Mouse (Mus musculus) midbrain, embryonic 11.5 days (tissue): ENCODE data around the gene Themis. TPM values are rescaled to one million over a fixed set of nuclear protein-coding genes. Genes with fewer than 3 reads are reported as not detected.

Experiments used
- ATAC-seq: fragments of 200-750 bp; cut with Nextera tagmentation; 2 replicates; pipeline ENCODE4 v1.8.0; 2017; ENCODE audit warnings: moderate TSS enrichment, moderate library complexity; ENCODE audit not compliant: low FRiP score
- DNase-seq: peaks from one replicate; pipeline ENCODE4 v3.0.0; 2015; ENCODE audit warnings: low spot score; ENCODE audit errors: missing footprints
- H3K27ac ChIP-seq: fragments of 300-500 bp; sonication (generic); 2 replicates; pipeline ENCODE4 v1.5.1; 2014; ENCODE audit warnings: low read depth, low read length
- H3K27me3 ChIP-seq: fragments of 300-500 bp; sonication (generic); 2 replicates; pipeline ENCODE4 v1.6.1; 2014; ENCODE audit warnings: mild to moderate bottlenecking, low read length, moderate library complexity, mixed read lengths; ENCODE audit not compliant: control insufficient read depth, insufficient read depth
- H3K36me3 ChIP-seq: fragments of 300-500 bp; sonication (generic); 2 replicates; pipeline ENCODE4 v1.6.1; 2014; ENCODE audit warnings: mild to moderate bottlenecking, low read length, moderate library complexity, mixed read lengths; ENCODE audit not compliant: control insufficient read depth, insufficient read depth
- H3K4me1 ChIP-seq: fragments of 300-500 bp; sonication (generic); 2 replicates; pipeline ENCODE4 v1.6.1; 2014; ENCODE audit warnings: low read length; ENCODE audit not compliant: control insufficient read depth, insufficient read depth
- H3K4me2 ChIP-seq: fragments of 300-500 bp; sonication (generic); 2 replicates; pipeline ENCODE4 v1.6.1; 2014; ENCODE audit warnings: mild to moderate bottlenecking, moderate library complexity
- H3K4me3 ChIP-seq: fragments of 300-500 bp; sonication (generic); 2 replicates; pipeline ENCODE4 v1.5.1; 2014; ENCODE audit warnings: low read depth, low read length
- H3K9ac ChIP-seq: fragments of 300-500 bp; sonication (generic); 2 replicates; pipeline ENCODE4 v1.6.1; 2014; ENCODE audit warnings: low read length
- H3K9me3 ChIP-seq: fragments of 300-500 bp; sonication (generic); 2 replicates; pipeline ENCODE4 v1.6.1; 2016; ENCODE audit warnings: low read length; ENCODE audit not compliant: control insufficient read depth
- WGBS: fragments of 180-500 bp; shearing (Covaris S2); extraction: QIAGEN DNeasy Blood & Tissue Kit; methylation state at CpG from one replicate; pipeline ENCODE4 v1.1.7; 2014; 5-methylcytosine and 5-hydroxymethylcytosine counted together
- polyA plus RNA-seq: library from polyadenylated mRNA; unstranded; fragments of >200 nt; fragmentation: Nextera tagmentation; extraction: Ambion mirVana; gene quantifications from 2 replicates; pipeline ENCODE4 v1.2.1, GENCODE M21; 2014

Gene Themis
- polyA plus RNA-seq = 0.04 TPM in 1 of 2 replicates, not detected in the other

DNA sequence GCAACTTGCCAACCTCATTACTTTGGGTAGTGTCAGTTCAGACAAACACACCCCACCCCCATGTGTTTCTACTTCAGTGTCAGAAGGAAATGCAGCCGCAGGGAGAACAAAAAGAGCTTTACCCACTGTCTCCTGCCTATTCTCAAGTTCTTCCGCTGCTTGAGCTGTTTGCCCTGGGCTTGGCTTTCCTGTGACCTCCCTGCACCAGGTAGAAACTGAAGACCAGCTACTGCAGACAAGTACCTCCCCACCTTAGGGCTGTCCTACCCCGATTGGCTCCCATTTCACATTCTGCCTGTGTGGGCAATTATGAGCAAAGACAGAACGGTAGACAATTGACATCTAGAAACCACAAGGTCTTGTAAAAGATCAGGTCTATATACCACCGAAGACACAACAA lies at the start of gene Themis:
Gene Themis, plus strand, starts transcription at position 100 of the 400 bp plus-strand sequence.
- no peaks in the 10 kb centered on the region for H3K9me3 ChIP-seq
- ATAC-seq (no peak), DNase-seq (no peak)
- H3K27me3 ChIP-seq = no peaks in the 10 kb centered on the region
- no peak within 1 kb of the TSS for H3K27ac ChIP-seq
- H3K4me2 ChIP-seq = no peak within 1 kb of the TSS
- no peak within 1 kb of the TSS for H3K4me3 ChIP-seq
- 74% methylated on average over 5 of the region's 5 CpGs for WGBS
- H3K9ac ChIP-seq = no peak within 1 kb of the TSS
- H3K36me3 ChIP-seq = no peaks in the 10 kb centered on the region
- no peaks in the 10 kb centered on the region for H3K4me1 ChIP-seq

DNA sequence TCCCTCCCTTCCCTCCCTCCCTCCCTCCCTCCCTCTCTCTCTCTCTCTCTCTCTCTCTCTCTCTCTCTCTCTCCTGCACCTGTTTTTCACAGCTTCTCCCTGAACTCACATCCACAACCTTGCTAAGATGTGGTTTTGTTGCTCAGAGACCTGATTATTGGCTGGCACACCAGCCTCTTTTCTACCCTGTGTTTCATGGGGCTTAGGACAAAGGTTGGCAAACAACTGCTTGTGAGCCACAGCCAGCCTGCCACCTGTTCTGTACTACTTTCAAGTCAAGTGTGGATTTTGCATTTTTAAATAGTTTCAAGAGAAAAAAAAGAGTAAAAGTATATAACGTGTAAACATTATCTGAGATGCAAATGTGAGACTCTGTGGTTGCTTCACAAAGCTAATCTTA lies 48.7 kb upstream of the Themis start:
- Histone ChIP-seq H3K9me3 (no peaks in the 10 kb centered on the region), H3K4me2 (no peak overlapping the region), H3K9ac (no peak overlapping the region), H3K27ac (no peak overlapping the region), H3K4me3 (no peak overlapping the region), H3K36me3 (no peaks in the 10 kb centered on the region), H3K4me1 (no peaks in the 10 kb centered on the region), H3K27me3 (no peaks in the 10 kb centered on the region)
- DNase-seq = no peak
- WGBS = 82% methylated on average over 1 of the region's 1 CpGs
- no peak for ATAC-seq

DNA sequence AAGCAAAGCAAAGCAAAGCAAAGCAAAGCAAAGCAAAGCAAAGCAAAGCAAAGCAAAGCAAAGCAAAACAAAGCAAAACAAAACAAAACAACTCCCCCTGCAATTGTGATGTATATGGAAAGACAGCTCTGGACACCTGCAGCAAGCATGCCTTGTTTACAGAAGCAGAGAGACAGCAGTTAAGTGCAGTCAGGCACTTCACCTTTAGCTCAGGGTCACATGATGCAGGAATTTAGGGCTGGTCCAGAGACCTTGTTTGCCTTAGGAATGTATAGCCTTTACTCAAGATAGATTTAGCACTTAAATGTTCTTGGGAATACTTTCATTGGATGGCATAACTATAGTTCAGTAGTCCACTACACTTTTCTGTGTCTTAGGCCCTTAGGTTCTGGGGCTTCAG lies 32.1 kb upstream of the Themis start:
- Histone ChIP-seq H3K9me3 (no peaks in the 10 kb centered on the region), H3K9ac (no peak overlapping the region), H3K27ac (no peak overlapping the region), H3K4me2 (no peak overlapping the region), H3K4me1 (no peaks in the 10 kb centered on the region), H3K27me3 (no peaks in the 10 kb centered on the region), H3K4me3 (no peak overlapping the region), H3K36me3 (no peaks in the 10 kb centered on the region)
- DNase-seq (no peak), ATAC-seq (no peak)

DNA sequence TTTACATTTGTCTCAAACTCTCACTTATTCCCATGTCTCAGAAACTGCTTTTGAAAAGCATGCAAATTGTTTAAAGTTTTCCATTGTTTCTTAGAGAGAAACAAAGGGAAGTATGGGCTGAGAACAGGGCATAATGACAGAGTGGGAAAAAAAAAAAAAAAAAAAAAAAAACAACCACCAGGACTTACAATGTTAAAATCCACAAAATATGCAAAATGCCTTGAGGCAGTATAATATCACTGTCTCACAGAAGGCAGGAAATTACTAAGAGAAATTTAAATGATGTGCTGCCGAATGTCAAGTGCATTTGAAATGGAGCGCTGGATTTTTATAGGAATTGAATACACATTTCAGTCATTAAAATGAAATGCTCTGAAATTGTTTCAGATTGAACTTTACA lies 26.3 kb upstream of the Themis start:
- no peaks in the 10 kb centered on the region for H3K9me3 ChIP-seq
- DNase-seq (no peak), ATAC-seq (no peak)
- no peak overlapping the region for H3K9ac ChIP-seq
- no peaks in the 10 kb centered on the region for H3K4me1 ChIP-seq
- no peaks in the 10 kb centered on the region for H3K36me3 ChIP-seq
- H3K27ac ChIP-seq = no peak overlapping the region
- WGBS = 93% methylated on average over 2 of the region's 2 CpGs
- H3K4me3 ChIP-seq = no peak overlapping the region
- H3K4me2 ChIP-seq = no peak overlapping the region
- no peaks in the 10 kb centered on the region for H3K27me3 ChIP-seq

DNA sequence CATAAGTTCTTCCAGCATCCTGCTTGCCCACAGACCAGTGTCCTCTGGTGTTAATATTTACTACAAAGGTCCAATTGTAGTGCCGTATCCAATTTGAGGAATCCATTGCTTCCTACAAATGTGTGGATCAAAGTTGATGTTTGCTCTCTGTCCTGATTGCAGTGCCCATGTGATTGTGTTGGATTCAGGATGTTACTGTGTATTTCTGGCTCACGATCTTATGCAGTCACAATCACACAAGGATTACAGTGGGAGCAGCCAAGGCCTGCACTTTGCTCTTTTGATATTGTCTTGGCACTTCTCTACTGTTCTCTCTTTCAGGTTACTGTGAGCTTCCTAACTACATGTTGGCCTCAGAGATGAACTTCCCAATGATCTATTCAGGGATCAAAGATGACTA lies 20.3 kb upstream of the Themis start:
- Histone ChIP-seq H3K27me3 (no peaks in the 10 kb centered on the region), H3K9ac (no peak overlapping the region), H3K4me1 (no peaks in the 10 kb centered on the region), H3K36me3 (no peaks in the 10 kb centered on the region), H3K9me3 (no peaks in the 10 kb centered on the region), H3K4me3 (no peak overlapping the region), H3K4me2 (no peak overlapping the region), H3K27ac (no peak overlapping the region)
- ATAC-seq = no peak
- 83% methylated on average over 2 of the region's 2 CpGs for WGBS
- no peak for DNase-seq

DNA sequence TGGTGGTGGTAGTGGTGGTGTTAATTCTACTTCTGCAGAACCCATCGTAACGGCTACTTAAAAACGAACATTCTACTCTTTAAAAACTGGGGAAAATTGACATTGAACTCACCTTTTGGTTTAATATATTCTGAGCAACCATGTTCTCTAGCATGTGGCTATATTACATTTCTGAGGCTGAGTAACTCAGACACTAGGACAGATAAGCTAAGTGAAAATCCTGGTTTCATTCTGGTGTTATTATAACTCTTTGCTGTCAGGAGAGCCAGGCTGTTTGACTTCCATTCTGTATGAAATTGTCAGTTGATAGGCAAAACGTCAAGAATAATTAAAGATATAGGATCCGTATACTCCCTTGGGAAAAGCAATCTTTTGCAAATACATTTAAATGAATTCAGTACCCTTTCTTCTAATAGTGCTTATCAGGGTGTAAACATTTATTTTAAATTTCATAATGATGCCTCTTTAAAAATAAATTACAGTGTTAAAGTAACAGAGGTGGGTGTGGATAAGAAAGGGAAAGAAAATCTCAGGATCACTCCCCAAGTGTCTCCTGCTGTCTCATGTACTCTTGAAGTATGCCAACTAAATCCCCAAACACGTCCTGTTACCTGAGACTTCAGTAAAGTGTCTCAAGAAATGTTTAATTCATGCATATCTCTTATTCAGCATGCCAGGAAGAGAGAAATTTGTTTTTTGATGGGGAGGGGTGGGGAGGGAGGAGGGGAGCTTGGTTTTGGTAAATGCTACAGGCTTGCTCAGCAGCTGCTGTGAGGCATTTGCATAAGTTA lies 18.9 kb upstream of the Themis start:
- WGBS = 81% methylated on average over 6 of the region's 6 CpGs
- Histone ChIP-seq H3K4me3 (no peak overlapping the region), H3K9ac (no peak overlapping the region), H3K27me3 (no peaks in the 10 kb centered on the region), H3K27ac (no peak overlapping the region), H3K36me3 (no peaks in the 10 kb centered on the region), H3K4me2 (no peak overlapping the region), H3K9me3 (no peaks in the 10 kb centered on the region), H3K4me1 (no peaks in the 10 kb centered on the region)
- DNase-seq = no peak
- no peak for ATAC-seq

DNA sequence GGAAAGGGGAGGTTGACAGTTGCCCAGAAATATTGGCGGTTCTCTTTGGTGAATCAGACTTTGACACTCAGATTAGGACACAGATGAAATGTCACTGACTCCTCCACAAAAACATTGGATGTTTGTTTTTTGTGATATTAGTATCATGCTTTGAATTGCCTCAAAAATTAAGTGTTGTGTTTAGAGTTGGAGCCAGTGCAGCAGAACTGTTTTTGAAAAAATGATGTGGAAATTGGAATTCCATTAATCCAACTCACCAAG lies 18.3 kb upstream of the Themis start:
- H3K9me3 ChIP-seq = no peaks in the 10 kb centered on the region
- no peak overlapping the region for H3K27ac ChIP-seq
- ATAC-seq = no peak
- no peak overlapping the region for H3K9ac ChIP-seq
- H3K4me2 ChIP-seq = no peak overlapping the region
- WGBS = 31% methylated on average over 1 of the region's 1 CpGs
- no peak overlapping the region for H3K4me3 ChIP-seq
- H3K4me1 ChIP-seq = no peaks in the 10 kb centered on the region
- DNase-seq = no peak
- no peaks in the 10 kb centered on the region for H3K36me3 ChIP-seq
- no peaks in the 10 kb centered on the region for H3K27me3 ChIP-seq

DNA sequence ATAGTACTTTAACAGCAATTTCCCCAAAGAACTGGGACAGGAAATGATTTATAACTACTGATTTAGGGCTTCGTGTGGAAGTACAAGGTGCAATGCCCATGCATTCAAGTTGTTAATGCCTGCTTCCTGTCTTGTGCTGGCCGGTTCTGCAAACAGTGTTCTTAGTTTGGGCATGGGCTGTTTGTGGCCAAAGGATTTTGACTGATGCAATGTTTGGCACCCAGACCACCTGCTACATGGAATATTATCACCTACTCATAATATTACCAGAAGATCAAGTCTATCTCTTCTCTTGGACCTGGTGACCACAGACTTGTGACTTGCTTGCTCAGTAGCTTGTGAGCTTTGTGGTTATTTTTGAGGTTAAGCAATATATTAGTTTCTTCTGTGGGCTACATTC lies 16.2 kb upstream of the Themis start:
- 90% methylated on average over 2 of the region's 2 CpGs for WGBS

DNA sequence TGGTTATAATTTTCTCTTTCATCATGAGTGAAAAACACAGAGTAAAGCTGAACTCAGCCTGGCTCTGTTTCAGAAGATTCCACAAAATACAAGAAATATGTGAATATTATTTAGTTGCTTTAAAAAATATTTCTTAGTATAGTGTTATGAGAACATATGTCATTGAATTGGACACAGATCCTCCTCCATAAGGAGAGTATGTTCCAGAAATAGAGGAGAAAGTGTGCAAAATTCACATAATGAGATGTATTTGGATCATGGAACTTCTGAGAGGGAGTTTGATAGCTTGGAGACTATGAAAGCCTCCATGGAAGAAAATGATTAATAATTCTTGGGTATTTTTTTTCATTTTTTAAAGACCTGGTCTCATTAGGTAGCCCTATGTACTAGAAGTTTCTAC lies 13.4 kb upstream of the Themis start:
- H3K36me3 ChIP-seq = no peaks in the 10 kb centered on the region
- no peak overlapping the region for H3K27ac ChIP-seq
- no peak overlapping the region for H3K4me3 ChIP-seq
- no peak overlapping the region for H3K9ac ChIP-seq
- no peaks in the 10 kb centered on the region for H3K4me1 ChIP-seq
- no peak for ATAC-seq
- no peaks in the 10 kb centered on the region for H3K27me3 ChIP-seq
- H3K4me2 ChIP-seq = no peak overlapping the region
- DNase-seq = no peak
- H3K9me3 ChIP-seq = no peaks in the 10 kb centered on the region

More for the DNA sequence above, 16.2 kb upstream of the Themis start:
- no peaks in the 10 kb centered on the region for H3K9me3 ChIP-seq
- ATAC-seq (no peak), DNase-seq (no peak)
- no peak overlapping the region for H3K4me2 ChIP-seq
- H3K4me1 ChIP-seq = no peaks in the 10 kb centered on the region
- H3K9ac ChIP-seq = no peak overlapping the region
- H3K36me3 ChIP-seq = no peaks in the 10 kb centered on the region
- no peak overlapping the region for H3K27ac ChIP-seq
- H3K4me3 ChIP-seq = no peak overlapping the region
- H3K27me3 ChIP-seq = no peaks in the 10 kb centered on the region
